Mouse (Mus musculus) olfactory bulb, adult 2 months (tissue): ENCODE results near the gene Bcas3. TPM values are rescaled to one million over a fixed set of nuclear protein-coding genes. Genes with fewer than 3 reads are reported as not detected.

Source experiments
- H3K27ac ChIP-seq: fragments of 200-500 bp; 2 replicates; pipeline ENCODE4 v1.5.1; 2012; ENCODE audit warnings: low read depth, low read length; ENCODE audit not compliant: insufficient read depth
- H3K4me1 ChIP-seq: fragments of 200-500 bp; 2 replicates; pipeline ENCODE4 v1.6.1; 2012; ENCODE audit warnings: low read length; ENCODE audit not compliant: control insufficient read depth, insufficient read depth
- H3K4me3 ChIP-seq: fragments of 200-500 bp; 2 replicates; pipeline ENCODE4 v1.5.1; 2012; ENCODE audit warnings: mild to moderate bottlenecking, low read depth, low read length, moderate library complexity; ENCODE audit not compliant: insufficient read depth
- CTCF ChIP-seq: fragments of 200-500 bp; IDR thresholded peaks from 2 replicates; pipeline ENCODE4 v1.5.1; 2012; ENCODE audit warnings: low read depth, mild to moderate bottlenecking, low read length, moderate library complexity; ENCODE audit not compliant: insufficient read depth
- POLR2A ChIP-seq: fragments of 200-500 bp; IDR thresholded peaks from 2 replicates; pipeline ENCODE4 v1.6.1; 2012; ENCODE audit warnings: mild to moderate bottlenecking, low read depth, low read length, moderate library complexity; ENCODE audit not compliant: insufficient read depth
- WGBS: fragments of 180-500 bp; shearing (Covaris S2); methylation state at CpG from one replicate; pipeline ENCODE4 v1.1.7; 2018; 5-methylcytosine and 5-hydroxymethylcytosine counted together
- polyA plus RNA-seq: library from polyadenylated mRNA; stranded (reverse); fragments of >200 nt; gene quantifications from 2 replicates; pipeline ENCODE4 v1.2.4, GENCODE M21; 2012; ENCODE audit warnings: low replicate concordance; ENCODE audit not compliant: missing spikeins, insufficient read depth, insufficient read length

Bcas3 gene
- polyA plus RNA-seq, 1 experiment: not detected

GRCm38 (mm10) chr11:85627405-85627804 lies 274.4 kb downstream of the Bcas3 start:
- Histone ChIP-seq H3K4me1 (0 out of 2 replicates have a peak, but pooled peaks cover 3% of the 10 kb centered on the region), H3K4me3 (no peak overlapping the region), H3K27ac (no peak overlapping the region)
- TF ChIP-seq POLR2A (no peak), CTCF (no peak)
- 80% methylated on average over 3 of the region's 3 CpGs for WGBS

GRCm38 (mm10) chr11:85628303-85629063 lies 275.5 kb downstream of the Bcas3 start:
- TF ChIP-seq CTCF (no peak), POLR2A (no peak)
- 81% methylated on average over 13 of the region's 13 CpGs for WGBS
- Histone ChIP-seq H3K4me3 (no peak overlapping the region), H3K4me1 (0 out of 2 replicates have a peak, but pooled peaks cover 3% of the 10 kb centered on the region), H3K27ac (no peak overlapping the region)

- WGBS: 66% methylated on average over 2 of the region's 2 CpGs
Measured at GRCm38 (mm10) chr11:85632568-85632981, 279.6 kb downstream of the Bcas3 start.

GRCm38 (mm10) chr11:85638696-85639495 lies 285.9 kb downstream of the Bcas3 start:
- 94% methylated on average over 12 of the region's 12 CpGs for WGBS
- Histone ChIP-seq H3K27ac (no peak overlapping the region), H3K4me1 (peaks cover 3% of the 10 kb centered on the region)

More at GRCm38 (mm10) chr11:85632568-85632981, 279.6 kb downstream of the Bcas3 start:
- H3K27ac ChIP-seq: no peak overlapping the region
- H3K4me1 ChIP-seq: no peaks in the 10 kb centered on the region
- TF ChIP-seq POLR2A (no peak), CTCF (no peak)
- H3K4me3 ChIP-seq: no peak overlapping the region

GRCm38 (mm10) chr11:85640659-85641058 lies 287.7 kb downstream of the Bcas3 start:
- 10% methylated on average over 5 of the region's 5 CpGs for WGBS
- TF ChIP-seq POLR2A: no peak
- TF ChIP-seq CTCF: no peak
- Histone ChIP-seq H3K27ac (no peak overlapping the region), H3K4me1 (peaks cover 3% of the 10 kb centered on the region), H3K4me3 (peak overlapping the region; percentile 25)

More at GRCm38 (mm10) chr11:85638696-85639495, 285.9 kb downstream of the Bcas3 start:
- H3K4me3 ChIP-seq: no peak overlapping the region
- no peak for TF ChIP-seq CTCF
- no peak for TF ChIP-seq POLR2A

GRCm38 (mm10) chr11:85641486-85641885 lies 288.5 kb downstream of the Bcas3 start:
- TF ChIP-seq CTCF (no peak), POLR2A (no peak)
- Histone ChIP-seq H3K4me3 (no peak overlapping the region), H3K27ac (no peak overlapping the region), H3K4me1 (peaks cover 3% of the 10 kb centered on the region)
- 85% methylated on average over 4 of the region's 4 CpGs for WGBS

GRCm38 (mm10) chr11:85642591-85642990 lies 289.6 kb downstream of the Bcas3 start:
- WGBS: 45% methylated on average over 6 of the region's 6 CpGs
- TF ChIP-seq CTCF (no peak), POLR2A (no peak)
- Histone ChIP-seq H3K4me1 (peaks cover 3% of the 10 kb centered on the region), H3K4me3 (no peak overlapping the region), H3K27ac (no peak overlapping the region)

GRCm38 (mm10) chr11:85643025-85643424 lies 290.1 kb downstream of the Bcas3 start:
- Histone ChIP-seq H3K27ac (no peak overlapping the region), H3K4me3 (no peak overlapping the region), H3K4me1 (peaks cover 3% of the 10 kb centered on the region)
- no peak for TF ChIP-seq CTCF
- TF ChIP-seq POLR2A: no peak
- WGBS: 94% methylated on average over 4 of the region's 4 CpGs

GRCm38 (mm10) chr11:85643479-85644000 lies 290.6 kb downstream of the Bcas3 start:
- Histone ChIP-seq H3K4me3 (no peak overlapping the region), H3K4me1 (peaks cover 3% of the 10 kb centered on the region), H3K27ac (no peak overlapping the region)
- TF ChIP-seq POLR2A (no peak), CTCF (no peak)
- WGBS: 89% methylated on average over 10 of the region's 10 CpGs
